Mouse (Mus musculus): ENCODE measurements around the gene Gm48552.

Gene Gm48552

DNA sequence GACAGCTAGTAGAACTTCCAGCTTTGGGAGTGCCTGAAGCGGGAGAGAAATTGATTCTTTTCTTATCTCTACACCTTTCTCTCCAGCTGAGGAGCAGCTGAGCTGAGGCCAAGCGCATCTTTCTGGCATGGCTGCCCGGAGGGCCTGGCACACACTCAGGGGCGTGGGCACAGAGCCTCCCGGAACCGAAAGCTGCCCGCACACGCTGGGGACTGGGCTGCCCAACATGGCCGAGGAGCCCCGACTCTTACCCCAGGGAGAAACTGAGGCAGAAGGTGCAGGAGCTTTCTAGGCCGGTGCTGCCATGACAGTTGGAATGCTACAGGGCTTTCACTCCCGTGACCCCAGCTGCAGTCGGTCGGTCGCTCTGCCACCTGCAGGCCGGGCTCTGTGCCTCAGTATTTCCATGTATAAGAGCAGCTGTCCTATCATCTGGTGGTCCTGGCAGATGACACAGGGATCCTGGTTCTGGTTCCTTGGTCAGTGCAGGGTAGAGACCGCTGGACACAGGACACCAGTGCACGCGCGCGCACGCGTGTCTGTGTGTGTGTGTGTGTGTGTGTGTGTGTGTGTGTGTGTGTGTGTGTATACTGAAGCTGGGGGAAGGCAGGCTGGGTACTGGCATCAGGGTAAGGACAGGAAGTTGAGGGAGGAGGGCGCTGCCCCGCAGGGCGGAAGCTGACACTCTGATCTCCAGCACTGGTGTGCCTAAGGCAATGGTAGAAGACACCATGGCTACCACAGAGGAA, 44.9 kb downstream of the Gm48552 start:
- DNase-seq: peak; percentile 3

DNA sequence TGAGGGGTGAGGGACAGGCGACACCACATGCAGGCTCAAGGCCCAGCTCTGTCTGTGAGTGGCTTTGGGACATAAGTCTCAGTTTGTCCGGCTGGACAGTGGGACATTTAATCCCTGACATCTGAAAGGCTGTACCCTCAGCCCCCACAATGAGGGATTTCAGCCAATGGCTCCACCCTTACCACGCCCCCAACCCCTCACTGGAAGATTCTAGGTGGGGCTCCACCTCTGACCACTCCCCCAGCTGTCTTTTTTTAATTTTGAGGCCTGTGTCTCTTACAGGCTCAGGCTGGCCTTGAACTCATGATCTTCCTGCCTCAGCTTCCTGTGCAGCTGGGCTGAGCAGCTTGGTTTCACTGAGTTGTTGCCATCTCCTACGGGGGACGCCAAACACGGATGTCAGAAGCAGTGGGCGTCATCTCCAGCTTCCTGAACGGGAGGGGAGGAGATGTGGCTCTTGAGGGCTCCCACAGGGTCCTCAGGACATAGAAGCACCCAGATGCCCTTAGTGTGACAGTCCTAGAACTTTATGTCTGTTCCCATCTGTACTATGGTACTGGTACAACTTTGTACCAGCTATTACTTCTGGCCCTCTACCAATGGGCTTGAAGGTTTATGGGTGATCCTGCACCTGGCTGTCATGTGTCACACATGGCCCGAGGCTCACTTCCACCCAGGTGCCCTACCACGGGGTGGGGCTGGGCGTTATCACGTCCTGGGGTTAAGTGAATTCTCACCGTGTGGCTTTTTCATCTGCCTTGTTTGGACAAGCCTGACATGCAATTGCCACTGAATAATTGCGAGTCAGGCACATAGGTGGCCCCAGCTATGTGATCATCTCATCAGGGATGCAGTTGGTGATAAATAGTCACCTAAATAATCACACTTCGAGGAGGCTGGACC, 45.8 kb downstream of the Gm48552 start:
- peak; percentile 19 for DNase-seq

DNA sequence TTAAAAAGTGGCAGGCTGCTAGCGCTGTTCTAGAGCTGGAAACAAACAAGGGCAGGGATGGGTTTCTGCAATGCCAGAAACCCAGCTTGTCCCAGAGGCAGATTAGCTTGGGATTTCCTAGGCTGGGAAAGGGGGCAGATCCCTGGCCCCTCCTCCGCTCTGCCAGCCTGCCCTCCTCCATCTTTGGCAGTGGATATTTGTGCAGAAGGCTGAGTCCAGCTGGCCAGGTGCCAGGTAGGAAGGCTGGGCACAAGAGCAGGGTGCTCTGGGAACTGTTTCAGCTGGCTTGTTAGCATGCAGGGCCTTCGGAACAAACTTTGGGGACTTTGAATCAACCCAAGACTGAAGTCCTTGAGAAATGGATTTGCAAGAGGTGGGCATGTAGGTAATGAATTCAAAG, 46.6 kb downstream of the Gm48552 start:
- DNase-seq: no peak
